Mouse (Mus musculus) adrenal gland (tissue): ENCODE data around the gene Trim54.

Experiments used
- intact Hi-C: fragments of 180-260 bp; cut with DNase I; formaldehyde crosslinking; loops from one replicate; pipeline ENCODE4 v1.15.1; 2025
- long read RNA-seq, 2 experiments: library from polyadenylated mRNA; unstranded; transcript quantifications; one replicate each; pipeline ENCODE4 v2.0.0; 2020; ENCODE audit warnings: borderline replicate concordance in 1 of 2; ENCODE audit not compliant: insufficient replicate concordance in 1 of 2

Gene Trim54
- long read RNA-seq, experiment 1, result 0 reads
- long read RNA-seq, experiment 2, result 0 reads

DNA sequence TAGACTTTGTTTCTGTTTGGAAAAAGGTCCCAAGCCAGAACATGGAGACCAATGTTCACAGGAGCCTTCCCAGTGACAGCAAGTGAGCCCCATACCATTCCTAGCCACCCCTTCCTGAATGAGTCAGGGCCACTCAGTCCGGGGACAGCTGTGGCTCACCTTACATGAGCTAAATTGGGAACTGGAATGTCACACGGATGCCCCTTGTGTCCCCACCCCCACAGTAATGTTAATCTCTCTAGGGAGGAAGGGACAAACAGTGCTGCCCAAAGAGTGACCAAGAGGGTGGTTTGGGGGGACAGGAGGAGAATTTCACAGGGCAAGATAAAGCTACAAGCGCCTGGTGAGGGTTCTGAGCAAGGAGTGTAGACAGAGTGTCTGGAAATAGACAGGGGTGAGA, at the start of gene Trim54:
TSS of gene Trim54 (plus strand) at position 359 of the 400 bp plus-strand sequence.
- intact Hi-C loops, result no loop called here

DNA sequence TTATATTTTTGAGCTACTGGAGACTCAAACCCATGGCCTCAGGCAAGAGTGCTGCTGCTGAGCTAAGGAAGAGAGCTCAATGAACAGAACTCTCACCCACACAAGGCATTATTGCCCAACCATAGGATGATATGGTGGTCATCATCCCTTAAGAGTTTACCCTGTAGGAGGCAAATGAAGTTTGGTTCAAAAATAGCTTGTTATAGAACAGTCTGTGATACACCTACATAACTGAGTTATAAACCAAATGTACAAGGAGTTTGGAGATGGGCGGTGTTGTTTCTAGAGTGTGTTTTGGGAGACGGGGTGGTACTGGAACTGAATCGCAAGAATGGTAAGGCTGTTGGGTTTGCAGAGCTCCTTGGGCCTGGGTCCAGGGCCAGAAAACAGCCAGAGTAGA, 46.7 kb upstream of the Trim54 start:
- intact Hi-C loops, result no loop called here

DNA sequence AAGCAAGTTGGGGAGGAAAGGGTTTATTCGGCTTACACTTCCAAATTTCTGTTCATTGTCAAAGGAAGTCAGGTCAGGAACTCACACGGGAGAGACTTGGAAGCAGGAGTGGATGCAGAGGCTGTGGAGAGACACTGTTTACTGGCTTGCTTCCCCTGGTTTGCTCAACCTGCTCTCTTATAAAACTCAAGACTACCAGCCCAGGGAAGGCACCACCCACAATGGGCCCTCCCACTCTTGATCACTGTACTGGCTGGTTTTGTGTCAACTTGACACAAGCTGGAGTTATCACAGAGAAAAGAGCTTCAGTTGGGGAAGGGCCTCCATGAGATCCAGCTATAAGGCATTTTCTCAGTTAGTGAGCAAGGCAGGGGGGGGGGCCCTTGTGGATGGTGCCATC, 45.5 kb upstream of the Trim54 start:
- intact Hi-C loops, result no loop called here

DNA sequence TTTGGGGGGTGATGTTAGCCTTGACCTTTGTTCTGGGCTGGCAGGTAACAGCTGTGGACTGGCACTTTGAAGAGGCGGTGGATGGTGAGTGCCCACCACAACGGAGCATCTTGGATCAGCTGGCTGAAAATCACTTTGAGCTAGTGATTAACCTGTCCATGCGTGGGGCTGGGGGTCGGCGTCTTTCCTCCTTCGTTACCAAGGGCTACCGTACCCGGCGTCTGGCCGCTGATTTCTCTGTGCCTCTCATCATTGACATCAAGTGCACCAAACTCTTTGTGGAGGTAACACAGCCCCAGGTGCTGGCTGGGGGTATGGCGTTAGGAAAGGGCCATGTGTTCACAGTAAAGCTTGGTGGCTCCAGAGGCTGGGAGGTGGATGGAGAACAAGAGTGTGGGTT, 44.7 kb upstream of the Trim54 start:
- intact Hi-C loops, result no loop called here

DNA sequence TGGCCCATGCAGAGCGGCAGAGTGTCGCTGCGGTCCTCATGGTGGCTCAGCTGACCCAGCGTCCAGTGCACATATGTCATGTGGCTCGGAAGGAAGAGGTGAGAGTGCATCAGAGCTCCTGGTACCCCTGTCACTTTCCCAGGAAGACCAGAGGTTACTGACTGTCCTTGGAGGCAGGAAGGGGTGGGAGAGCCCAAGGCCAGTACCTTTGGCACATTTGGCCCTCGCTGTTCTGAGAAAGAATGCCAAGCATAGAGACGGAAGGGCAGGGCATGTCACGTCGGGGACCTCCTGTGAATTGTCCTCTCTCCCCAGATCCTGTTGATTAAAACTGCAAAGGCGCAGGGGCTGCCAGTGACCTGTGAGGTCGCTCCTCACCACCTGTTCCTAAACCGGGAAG, 43.3 kb upstream of the Trim54 start:
- intact Hi-C loops, result no loop called here

DNA sequence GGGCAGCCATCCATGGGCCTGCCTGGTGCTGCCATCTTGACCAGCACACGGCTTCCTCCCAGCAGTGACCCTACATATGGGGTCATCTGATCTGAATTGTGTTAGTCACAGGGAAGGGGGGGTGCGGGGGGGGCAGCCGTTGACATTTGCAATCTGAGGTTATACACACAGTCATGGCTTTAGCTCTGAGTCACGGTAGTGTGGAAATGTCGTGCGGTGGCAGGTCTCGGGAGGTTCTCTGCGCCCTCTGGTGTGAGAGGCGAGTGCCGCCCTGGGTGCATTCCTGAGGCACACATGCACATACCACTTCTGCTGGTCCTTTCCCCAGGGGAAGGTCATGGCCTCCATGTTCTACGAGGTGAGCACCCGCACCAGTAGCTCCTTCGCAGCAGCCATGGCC, 40.2 kb upstream of the Trim54 start:
- intact Hi-C loops, result no loop called here

DNA sequence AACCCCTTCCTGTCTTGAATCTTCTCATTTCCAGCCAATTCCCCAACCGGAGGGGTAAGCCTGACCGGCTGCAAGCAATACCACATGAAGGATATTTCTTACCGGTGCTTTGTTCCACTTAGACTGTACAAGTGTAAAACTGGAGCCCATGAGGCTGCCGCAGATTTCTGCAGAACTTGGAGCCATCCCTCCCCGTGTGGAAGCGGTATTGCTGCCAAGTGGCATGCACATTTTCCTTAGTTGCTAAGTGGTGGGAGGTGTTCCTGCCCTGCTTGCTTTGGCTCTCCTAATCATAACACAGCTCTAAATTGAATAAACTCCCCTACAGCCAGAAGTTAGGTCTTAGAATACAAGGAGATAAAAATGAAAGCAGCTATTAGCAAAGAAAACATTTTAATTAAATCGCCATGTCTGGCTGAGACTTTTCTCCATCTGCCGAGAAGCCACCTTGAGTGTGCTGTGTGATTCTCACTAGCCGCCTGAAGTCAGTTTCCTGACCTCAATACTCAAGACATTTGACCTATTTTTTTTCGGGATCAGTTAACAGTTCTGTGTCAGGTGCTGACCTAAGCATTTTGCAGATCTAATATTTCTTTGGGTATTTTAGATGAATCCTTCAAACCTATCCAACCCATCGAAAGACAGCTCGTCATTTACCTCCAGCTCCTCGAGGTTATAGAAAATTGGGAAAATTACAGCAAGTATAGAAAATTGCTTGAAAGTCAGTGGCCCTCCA, 36.3 kb upstream of the Trim54 start:
- intact Hi-C loops, result no loop called here

DNA sequence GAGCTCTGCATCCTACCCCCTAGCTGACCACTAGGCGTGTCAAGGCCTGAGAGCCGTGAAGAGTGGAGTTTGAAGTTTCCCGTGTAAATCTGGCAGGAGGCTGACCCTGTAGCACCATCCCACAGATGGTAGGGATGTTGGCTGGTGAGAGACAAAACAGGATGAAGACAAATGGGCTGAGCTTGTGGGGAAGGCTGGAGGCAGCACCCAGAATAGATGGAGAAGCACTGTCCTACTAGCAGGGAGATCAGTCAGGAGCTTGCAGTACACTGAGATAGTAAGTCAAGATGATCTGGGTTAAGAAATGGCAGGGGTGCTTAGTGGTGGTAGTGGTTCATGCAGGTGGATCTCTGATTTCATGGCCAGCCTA, 35.7 kb upstream of the Trim54 start:
- intact Hi-C loops, result no loop called here

DNA sequence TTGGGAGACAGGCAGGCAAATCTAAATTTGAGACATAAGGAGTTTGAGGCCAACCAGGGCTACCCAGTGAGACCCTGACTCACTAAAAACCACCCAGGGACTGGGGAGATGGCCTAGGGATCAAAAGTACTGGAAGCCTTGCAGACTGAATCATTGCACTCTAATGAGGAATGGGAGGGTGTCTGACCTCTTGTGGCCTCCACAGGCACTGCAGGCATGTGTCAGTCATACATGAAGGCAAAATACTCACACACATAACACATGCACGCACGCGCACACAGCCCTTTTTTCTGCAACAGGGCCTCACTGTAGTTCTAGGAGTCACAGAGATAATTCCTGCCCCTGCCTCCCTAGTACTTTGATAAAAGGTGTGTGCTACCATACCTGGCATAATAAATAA, 35.1 kb upstream of the Trim54 start:
- intact Hi-C loops, result no loop called here

DNA sequence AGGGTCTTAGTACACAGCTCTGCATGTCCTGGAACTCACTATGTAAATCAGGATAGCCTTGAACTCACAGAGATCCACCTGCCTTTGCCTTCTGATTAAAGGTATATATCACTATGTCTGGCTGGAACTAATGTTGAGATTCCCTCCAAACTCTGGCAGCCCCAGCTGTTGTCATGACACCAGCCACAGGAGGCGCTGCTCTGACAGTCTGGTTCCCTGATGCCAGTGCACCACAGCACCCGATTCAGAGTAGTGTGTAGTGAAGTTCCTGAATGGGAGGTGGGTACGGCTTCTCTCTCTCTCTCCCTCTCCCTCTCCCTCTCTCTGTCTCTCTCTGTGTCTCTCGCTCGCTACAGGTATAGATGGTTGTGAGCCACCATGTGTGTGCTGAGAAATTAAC, 34.2 kb upstream of the Trim54 start:
- intact Hi-C loops, result no loop called here

DNA sequence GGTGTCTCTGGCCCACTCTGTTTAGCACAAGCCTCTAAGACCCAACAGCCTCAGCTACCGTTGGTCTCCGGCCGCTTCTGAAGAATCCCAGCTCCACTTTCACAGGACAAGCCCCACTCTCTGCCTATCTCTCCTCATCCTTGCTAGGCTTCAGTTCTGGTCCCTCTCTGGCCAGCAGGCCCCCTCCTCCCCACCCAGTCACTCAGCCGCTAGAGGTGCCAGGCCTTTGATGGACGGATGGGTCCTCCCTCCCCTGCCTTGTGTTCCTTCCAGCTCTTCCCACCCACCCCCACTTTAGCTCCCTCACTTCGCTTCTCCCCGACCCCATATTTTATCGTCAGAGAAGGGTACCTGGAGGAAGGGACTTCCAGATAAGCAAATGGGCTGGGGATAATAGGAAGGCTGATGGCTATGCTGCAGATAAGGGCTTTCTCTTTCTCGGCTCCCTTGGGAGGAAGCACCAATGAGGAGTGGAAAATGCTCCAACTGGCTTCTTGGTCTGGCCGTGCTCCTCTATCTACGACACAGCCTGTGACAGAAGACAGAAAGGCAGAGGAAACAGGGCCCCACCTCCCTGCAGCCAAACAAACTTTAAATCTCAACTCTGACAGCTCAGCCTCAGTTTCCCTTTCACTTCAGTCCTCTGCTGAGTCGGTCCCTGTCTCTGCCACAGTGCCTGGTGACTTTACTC, 33.4 kb upstream of the Trim54 start:
- intact Hi-C loops, result no loop called here

DNA sequence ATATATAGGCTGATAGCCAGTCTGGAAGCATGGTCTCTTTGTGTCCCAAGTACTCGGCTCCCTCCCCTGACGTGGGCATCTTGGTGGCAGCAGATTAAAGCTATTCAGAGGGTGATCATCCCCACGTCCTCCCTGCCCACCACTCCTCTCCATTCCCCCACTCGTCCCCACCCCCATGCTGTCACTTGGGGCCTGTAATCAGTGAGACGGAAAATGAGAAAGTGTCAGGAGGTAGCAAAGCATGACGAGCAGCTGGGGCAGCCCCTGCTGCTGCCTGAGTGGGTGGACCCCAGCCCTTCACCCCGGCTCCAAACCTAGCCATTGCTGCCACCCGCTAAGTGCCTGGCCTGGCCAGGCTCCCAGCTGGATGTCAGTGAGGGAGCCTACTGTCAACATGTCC, 32.6 kb upstream of the Trim54 start:
- intact Hi-C loops, result no loop called here

DNA sequence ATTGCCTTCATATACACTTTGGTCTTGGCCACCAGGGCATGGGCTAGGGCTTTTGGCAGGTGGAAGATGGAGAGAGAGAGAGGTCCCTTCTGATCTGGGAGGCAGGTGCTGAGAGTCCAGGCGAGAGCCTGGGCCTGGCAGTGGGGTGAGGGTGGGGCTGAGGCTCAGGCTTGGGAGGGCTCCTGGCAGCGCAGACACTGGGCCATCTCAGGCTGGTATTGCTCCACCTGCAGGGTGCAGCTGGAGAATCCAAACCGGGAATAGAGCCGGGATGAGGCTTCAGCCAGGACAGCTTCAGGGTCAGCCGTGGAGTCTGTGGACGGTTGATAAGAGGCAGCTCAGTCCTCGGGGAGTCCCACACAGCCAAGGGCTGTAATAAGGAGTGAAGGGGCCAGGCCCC, 29.9 kb upstream of the Trim54 start:
- intact Hi-C loops, result no loop called here

DNA sequence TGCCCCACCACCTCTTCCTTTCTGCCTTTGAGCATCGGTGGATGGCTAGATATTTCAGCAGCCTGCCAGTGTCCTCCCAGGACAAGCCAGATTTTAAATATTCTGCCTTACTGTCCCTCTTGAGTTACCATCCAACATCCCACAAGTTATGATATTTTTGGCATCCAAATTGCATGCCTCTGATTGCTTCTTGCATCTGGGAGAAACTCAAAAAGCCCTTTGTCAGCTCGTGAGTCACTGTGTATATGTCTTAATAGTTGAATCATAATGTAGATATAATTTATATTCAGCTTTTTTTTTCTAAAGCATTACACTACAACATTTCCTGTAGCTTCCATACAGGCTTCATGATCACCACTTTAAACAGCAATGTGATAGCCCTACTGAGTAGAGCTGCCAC, 29.4 kb upstream of the Trim54 start:
- intact Hi-C loops, result no loop called here

DNA sequence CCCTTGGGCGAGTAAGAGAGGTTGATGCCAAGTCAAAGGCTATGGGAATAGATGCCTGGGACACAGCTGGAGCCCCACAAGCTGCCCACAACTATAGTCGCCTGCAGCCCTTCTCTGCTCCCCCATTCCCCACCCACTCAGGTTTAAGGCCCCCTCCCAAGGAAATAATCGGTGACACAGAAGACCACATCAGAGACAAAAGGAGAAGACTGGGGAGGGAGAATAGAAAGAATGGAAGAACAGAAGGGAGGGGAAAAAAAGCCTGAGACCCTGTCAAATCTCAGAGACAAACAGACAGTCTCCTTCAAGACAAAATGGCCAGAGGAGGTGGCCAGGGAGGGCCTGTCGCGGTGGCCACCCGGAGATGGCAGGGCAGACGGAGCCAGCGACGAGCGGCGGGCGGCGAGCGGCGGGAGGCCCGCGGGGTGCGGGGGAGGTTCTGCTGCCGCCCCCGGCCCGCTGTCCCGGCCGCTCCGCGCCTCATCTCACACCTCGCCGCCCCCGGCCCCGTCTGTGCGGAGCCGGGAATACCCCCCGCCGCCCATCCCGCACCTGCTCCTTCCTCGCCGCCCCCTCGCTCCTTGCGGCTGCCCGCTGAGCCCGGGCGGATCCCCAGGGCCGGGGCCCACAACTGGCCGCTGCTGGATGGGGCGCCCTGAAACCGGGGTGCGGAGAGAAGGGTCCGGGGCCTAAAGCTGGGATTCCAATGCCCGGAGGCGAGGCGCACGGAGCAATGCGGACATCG, 24.1 kb upstream of the Trim54 start:
- intact Hi-C loops, result no loop called here

DNA sequence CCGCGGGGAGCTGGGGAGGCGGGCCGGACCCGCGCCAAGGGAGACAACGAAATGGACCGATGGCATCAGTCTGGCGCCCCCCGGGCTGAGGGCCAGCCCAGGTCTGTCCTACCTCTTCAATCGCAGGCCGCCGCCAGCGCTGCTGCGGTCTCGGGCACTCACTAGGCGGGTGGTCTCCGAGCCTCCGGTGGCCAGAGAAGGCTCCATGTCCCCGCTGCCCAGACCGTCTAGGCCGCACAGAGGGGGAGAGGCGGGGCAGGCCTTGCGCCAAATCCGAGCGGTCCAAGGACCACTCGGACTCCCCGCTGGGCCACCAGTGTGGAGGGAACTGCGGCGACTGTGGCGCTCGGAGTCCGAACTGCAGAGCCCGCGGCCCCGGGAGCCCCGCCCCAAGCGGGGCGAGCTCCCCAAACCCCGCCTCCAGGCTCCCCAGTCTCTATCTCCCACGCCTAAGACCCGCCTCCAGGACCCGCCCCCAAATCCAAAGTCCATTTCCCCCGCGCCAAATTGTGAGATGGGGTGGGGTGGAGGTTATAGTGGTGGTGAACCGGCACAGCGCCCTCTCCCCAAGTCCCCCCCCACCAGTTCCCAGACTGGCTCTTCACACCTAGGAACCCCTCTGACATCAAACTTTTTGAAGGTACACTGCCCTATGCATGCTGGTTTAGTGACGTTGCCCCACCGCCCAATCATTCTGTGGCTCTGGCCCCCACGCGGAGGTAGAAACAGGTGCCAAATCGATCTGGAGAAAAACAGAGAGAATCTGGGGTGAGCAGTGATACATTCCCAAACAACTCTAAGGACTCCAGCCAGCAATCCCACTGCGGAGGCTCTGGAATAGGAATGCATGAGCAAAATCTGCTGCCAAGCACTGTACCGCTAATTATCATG, 23.1 kb upstream of the Trim54 start:
- intact Hi-C loops, result no loop called here

DNA sequence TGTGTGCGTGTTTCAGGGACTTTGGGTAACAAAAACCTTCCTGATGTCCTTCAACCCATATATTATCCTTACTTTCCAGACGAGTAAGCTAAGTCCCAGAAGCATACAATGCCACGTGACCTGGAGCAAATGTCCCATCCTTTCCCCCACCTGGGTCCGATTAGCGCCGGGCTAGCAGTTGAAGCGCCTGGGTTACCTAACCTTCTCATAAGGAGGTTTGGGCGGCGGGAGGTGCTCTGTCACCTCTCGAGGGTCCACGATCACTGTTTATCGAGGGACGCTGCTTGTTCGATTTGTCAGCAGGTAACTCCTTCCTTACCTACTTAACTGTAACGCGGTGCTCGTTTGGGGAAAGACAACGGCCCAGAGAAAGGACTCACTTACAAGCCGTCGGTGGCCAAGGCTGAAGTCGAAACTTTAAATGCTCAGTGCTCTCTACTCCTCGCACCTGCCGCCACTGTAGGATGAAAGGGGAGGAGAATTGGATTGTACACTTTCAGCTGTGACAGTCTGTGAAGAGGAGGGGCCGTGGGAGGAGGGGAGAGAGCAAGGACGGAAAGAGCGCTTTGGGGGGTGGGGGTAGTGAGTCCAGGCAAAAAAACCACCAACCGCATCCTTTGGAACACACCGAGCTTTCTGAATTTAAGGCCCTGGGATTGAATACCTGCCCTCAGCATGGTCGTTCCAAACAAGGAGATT, 22.3 kb upstream of the Trim54 start:
- intact Hi-C loops, result no loop called here

DNA sequence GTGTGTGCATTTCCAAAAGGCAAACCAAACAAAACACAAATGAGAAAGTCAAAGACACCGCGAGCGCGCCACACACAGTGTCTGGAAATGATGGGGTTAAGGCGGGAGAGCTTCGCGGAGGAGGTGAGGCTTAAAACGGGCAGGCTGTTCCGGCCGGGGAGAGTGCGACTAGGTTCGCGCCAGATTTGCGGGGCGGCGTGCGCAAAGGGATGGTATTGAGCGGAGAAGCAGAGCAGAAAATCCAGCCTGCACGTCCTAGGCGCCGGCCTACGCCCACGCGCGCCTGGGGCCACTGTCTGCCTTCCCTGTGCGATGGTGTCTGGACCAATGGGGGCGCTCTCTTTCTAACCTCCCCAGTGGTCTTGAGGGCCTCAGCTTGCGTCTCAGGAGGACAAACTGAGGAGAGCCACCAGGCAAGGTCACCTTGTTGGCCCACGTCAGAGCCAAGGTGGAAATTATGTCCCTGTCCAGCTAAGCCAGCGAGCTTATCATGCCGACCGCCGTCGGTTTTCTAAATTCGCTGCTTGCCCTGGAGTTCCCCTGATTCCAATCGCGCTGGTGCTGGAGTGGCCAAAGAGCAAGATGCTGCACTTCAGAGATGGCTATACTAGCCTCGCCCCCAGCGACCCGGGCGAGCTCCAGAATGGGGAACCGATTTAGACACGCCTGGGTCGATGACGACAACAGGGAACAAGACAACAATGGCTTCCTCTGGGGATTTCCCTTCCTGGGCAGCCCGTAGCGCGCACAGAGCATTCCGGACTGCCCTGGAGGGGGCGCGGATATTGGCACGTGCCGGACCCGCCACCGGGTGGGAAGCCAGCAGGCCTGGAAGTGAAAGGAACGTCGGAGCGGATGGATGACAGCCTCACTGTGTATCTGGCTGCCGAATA, 21.5 kb upstream of the Trim54 start:
- intact Hi-C loops, result no loop called here

DNA sequence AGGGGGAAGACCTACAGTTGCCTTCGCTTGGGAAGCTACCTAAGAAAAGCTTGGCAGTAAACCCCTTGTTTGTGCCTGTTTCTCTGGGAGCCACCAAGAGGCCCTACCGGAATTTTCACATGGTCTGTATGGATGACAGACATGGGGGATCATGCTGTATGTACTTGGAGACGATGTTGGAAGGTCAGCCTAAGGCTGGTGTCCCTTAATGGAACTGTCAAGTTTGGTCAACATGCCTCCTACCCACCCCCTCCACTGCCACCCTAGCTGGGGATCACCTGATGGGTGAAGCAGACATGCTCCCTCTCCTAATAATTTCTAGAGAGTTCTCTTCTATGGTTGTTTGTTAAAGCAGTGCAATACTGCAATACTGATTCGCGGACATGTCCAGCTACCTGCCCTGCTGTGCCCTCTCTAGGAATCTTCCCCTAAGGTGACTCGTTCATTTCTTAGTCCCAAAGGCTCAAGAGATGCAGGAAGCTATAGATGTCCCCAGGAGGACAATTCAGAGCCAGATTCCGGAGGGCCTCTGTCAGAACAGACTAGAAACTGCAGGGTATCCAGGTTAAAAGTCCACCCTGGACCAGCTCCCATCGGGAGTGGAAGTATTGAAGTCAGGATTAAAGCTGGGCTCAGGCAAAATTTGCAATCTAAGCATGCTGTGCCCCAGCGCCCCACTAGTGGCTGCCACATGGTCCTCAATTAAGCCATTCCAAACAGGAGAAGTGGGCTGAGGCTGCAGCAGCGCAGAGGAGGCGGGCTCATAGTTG, 20.6 kb upstream of the Trim54 start:
- intact Hi-C loops, result no loop called here
